Mouse (Mus musculus): ENCODE data around the gene Dop1b. TPM values are rescaled to one million over a fixed set of nuclear protein-coding genes. Genes with fewer than 3 reads are reported as not detected.

Dop1b gene
- 71.4 and 82.3 TPM in 2 replicates for total RNA-seq (2023)

GRCm38 (mm10) chr16:93711411-93712188 lies at the start of gene Dop1b:
Gene Dop1b, plus strand, starts transcription at chr16:93711904.

GRCm38 (mm10) chr16:93682689-93683507 lies 28.8 kb upstream of the Dop1b start, which contains the start of gene Cbr3:
Gene Cbr3, plus strand, starts transcription at chr16:93683215.

GRCm38 (mm10) chr16:93831627-93832395 lies 120.1 kb downstream of the Dop1b start, which contains the start of gene Morc3:
Gene Morc3, plus strand, starts transcription at chr16:93832121.

Other genes starting within 250 kb of the Dop1b start
- 2.0 TPM in 2 replicates for gene Setd4, start 107.8 kb upstream of the Dop1b start, total RNA-seq (2023)
- gene Cbr1, start 106.1 kb upstream of the Dop1b start, total RNA-seq (2023), result 2.1 and 4.2 TPM in 2 replicates
- gene Gm5678, start 83.8 kb upstream of the Dop1b start, total RNA-seq (2023), result not detected in 2 replicates
- 1.7 and 2.2 TPM in 2 replicates for gene Cbr3, start 28.7 kb upstream of the Dop1b start, total RNA-seq (2023)
- 104 and 118 TPM in 2 replicates for gene Morc3, start 120.2 kb downstream of the Dop1b start, total RNA-seq (2023)
- gene Chaf1b, start 172.0 kb downstream of the Dop1b start, total RNA-seq (2023), result 17.0 and 25.5 TPM in 2 replicates

Measured in neutrophil, adult 65 days (primary cell).